Mouse (Mus musculus): ENCODE measurements around the gene Kif13a. TPM values are rescaled to one million over a fixed set of nuclear protein-coding genes. Genes with fewer than 3 reads are reported as not detected.

Kif13a gene
- polyA plus RNA-seq, 1 experiment from 2014 or later = 11.7 TPM

DNA sequence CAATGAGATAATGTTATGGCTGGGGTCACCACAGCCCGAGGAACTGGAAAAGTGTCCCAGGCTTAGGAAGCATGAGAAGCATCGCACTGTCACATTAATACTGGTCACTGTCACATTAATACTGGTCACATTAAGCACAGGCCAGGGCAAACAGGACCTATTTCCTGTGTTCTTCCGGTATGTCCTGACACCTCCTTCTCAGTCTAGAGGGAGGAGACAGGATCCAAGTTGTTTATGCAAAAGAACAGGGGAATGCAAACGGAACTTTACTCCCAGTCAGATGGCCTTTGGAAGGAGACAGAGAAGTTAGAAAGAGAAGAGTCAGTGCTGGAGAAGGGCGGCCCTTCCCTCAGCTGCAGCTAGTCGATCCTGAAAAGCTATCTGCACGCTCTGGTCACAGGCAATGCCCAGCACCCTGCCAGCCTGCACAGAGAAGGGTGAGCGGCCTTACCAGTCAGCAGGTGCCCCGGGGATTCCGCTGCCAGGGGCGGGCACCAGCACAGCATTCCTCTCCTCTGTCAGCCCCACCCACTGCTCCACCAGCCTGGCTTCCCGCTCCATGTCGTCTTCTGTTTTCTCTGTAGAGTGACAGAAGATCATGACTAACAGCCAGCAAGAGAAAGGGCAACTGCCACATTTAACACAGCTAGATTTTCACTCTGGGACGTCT, 152.9 kb downstream of the Kif13a start:
- Histone ChIP-seq H3K27ac (ENCODE audit: low read length) (peak overlapping the region; percentile 38; the same call in 1 of the 2 replicates), H3K4me2 (ENCODE audit: low read depth, low read length) (no peak overlapping the region), H3K9ac (ENCODE audit: low read length) (no peak overlapping the region), H3K9me3 (ENCODE audit: control insufficient read depth, low read length) (no peaks in the 10 kb centered on the region; the same call in 1 of the 2 replicates), H3K4me3 (ENCODE audit: low read length) (no peak overlapping the region), H3K36me3 (ENCODE audit: control insufficient read depth, insufficient read depth, low read length) (peaks cover 12% of the 10 kb centered on the region), H3K27me3 (ENCODE audit: control insufficient read depth, insufficient read depth, low read depth, low read length) (no peaks in the 10 kb centered on the region), H3K4me1 (replicated peaks; ENCODE audit: control insufficient read depth, insufficient read depth, low read length) (no peaks in the 10 kb centered on the region)
- 50% methylated on average over 14 of the region's 14 CpGs for WGBS
- ATAC-seq (ENCODE audit: low read depth) = 0 out of 2 replicates have a peak, but pooled peaks have one; percentile 45

DNA sequence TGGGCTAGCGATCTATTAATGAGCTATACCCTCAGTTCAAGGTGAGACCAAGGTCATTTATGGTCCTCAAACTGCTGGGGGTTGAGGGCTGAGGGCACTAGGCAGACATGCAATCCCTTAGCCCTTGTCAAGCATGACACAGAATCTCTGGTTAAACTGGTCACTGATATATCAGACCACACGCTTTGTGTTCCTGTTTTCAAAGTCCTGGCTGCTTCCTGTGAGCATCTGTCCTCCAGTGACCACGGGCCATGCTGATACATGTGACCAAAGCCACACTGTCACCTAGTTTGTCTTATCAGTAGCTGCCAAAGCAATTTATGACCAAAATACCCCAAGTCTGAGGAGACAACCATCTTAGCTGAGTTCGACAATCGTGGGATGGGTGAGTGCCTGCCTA, 154.7 kb downstream of the Kif13a start:
- ATAC-seq (ENCODE audit: low read depth) = no peak
- H3K27ac ChIP-seq (ENCODE audit: low read length) = no peak overlapping the region
- no peak overlapping the region for H3K9ac ChIP-seq (ENCODE audit: low read length)
- peaks cover 23% of the 10 kb centered on the region for H3K36me3 ChIP-seq (ENCODE audit: control insufficient read depth, insufficient read depth, low read length)
- H3K27me3 ChIP-seq (ENCODE audit: control insufficient read depth, insufficient read depth, low read depth, low read length) = no peaks in the 10 kb centered on the region
- no peak overlapping the region for H3K4me2 ChIP-seq (ENCODE audit: low read depth, low read length)
- no peak overlapping the region for H3K4me3 ChIP-seq (ENCODE audit: low read length)
- no peaks in the 10 kb centered on the region for H3K4me1 ChIP-seq (replicated peaks; ENCODE audit: control insufficient read depth, insufficient read depth, low read length)
- 78% methylated on average over 5 of the region's 5 CpGs for WGBS
- H3K9me3 ChIP-seq (ENCODE audit: control insufficient read depth, low read length) = no peaks in the 10 kb centered on the region; the same call in 1 of the 2 replicates

DNA sequence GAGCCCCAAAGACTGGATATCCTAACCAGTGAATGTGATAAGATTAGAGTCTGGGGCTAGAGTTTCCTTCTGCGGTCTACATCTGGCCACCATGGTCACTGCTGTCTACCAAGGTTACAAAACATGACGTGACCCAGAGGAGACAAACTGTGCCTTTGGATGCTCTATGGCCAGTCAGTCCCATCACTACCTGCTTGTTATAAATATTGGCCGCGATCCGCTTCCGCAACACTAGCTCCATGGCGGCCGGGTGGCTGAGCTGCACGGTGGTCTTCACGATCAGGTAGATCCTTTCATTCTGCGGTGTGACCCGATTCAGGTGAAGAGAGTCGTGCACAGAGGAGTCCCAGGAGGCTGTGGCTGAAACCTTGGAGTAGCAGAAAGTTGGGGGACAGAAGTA, 157.1 kb downstream of the Kif13a start:
- no peak overlapping the region for H3K4me3 ChIP-seq (ENCODE audit: low read length)
- H3K4me1 ChIP-seq (replicated peaks; ENCODE audit: control insufficient read depth, insufficient read depth, low read length) = no peaks in the 10 kb centered on the region
- H3K9me3 ChIP-seq (ENCODE audit: control insufficient read depth, low read length) = no peaks in the 10 kb centered on the region; the same call in 1 of the 2 replicates
- no peak overlapping the region for H3K27ac ChIP-seq (ENCODE audit: low read length)
- ATAC-seq (ENCODE audit: low read depth) = no peak
- H3K36me3 ChIP-seq (ENCODE audit: control insufficient read depth, insufficient read depth, low read length) = peaks cover 33% of the 10 kb centered on the region
- no peak overlapping the region for H3K9ac ChIP-seq (ENCODE audit: low read length)
- no peak overlapping the region for H3K4me2 ChIP-seq (ENCODE audit: low read depth, low read length)
- WGBS = 97% methylated on average over 13 of the region's 13 CpGs
- H3K27me3 ChIP-seq (ENCODE audit: control insufficient read depth, insufficient read depth, low read depth, low read length) = no peaks in the 10 kb centered on the region

DNA sequence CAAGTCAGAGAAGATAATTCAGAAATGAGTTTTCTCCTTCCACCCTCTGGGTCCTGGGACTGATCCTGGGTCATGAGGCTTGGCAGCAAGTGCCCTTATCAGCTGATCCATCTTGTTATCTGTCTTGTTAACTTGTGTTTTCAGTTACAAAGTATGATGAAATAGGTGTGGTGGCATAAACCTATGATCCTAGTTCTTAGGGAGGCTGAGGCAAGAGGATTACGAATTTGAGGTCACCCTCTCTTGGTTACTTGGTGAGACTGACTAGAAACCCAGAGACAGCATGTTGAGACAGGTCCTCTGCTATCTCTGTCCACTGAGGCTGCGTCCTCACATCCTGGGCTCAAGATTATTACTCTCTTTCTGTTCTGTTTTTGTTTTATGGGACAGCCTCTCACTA, 164.3 kb downstream of the Kif13a start:
- WGBS = 71% methylated on average over 2 of the region's 2 CpGs
- Histone ChIP-seq H3K36me3 (ENCODE audit: control insufficient read depth, insufficient read depth, low read length) (peaks cover 46% of the 10 kb centered on the region), H3K4me1 (replicated peaks; ENCODE audit: control insufficient read depth, insufficient read depth, low read length) (no peaks in the 10 kb centered on the region), H3K27me3 (ENCODE audit: control insufficient read depth, insufficient read depth, low read depth, low read length) (no peaks in the 10 kb centered on the region), H3K4me3 (ENCODE audit: low read length) (no peak overlapping the region), H3K27ac (ENCODE audit: low read length) (no peak overlapping the region), H3K4me2 (ENCODE audit: low read depth, low read length) (no peak overlapping the region), H3K9ac (ENCODE audit: low read length) (no peak overlapping the region), H3K9me3 (ENCODE audit: control insufficient read depth, low read length) (no peaks in the 10 kb centered on the region)
- no peak for ATAC-seq (ENCODE audit: low read depth)

DNA sequence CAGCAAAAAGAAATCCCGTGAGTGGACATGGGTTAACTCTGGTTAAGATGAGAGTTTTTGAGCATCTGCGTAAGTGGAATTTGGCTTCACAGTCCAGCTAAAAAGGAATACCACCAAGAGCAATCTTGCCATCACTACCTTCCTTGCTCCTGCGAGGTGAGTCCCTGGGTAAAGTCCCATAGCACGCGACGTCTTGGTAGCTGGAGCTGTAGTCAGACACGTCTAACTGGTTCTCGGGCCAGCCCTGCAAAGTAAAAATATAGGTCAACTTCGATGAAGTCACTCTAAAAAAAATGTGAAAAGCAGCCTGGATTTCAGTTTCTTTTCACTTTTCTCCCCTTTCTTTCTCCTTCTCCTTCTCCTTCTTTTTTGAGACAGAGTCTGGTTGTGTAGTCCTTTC, 166.5 kb downstream of the Kif13a start:
- H3K27ac ChIP-seq (ENCODE audit: low read length) = no peak overlapping the region
- no peaks in the 10 kb centered on the region for H3K27me3 ChIP-seq (ENCODE audit: control insufficient read depth, insufficient read depth, low read depth, low read length)
- H3K4me1 ChIP-seq (replicated peaks; ENCODE audit: control insufficient read depth, insufficient read depth, low read length) = no peaks in the 10 kb centered on the region
- H3K4me3 ChIP-seq (ENCODE audit: low read length) = no peak overlapping the region
- ATAC-seq (ENCODE audit: low read depth) = no peak
- no peaks in the 10 kb centered on the region for H3K9me3 ChIP-seq (ENCODE audit: control insufficient read depth, low read length)
- no peak overlapping the region for H3K4me2 ChIP-seq (ENCODE audit: low read depth, low read length)
- H3K36me3 ChIP-seq (ENCODE audit: control insufficient read depth, insufficient read depth, low read length) = peaks cover 42% of the 10 kb centered on the region
- no peak overlapping the region for H3K9ac ChIP-seq (ENCODE audit: low read length)
- WGBS = 74% methylated on average over 9 of the region's 9 CpGs

DNA sequence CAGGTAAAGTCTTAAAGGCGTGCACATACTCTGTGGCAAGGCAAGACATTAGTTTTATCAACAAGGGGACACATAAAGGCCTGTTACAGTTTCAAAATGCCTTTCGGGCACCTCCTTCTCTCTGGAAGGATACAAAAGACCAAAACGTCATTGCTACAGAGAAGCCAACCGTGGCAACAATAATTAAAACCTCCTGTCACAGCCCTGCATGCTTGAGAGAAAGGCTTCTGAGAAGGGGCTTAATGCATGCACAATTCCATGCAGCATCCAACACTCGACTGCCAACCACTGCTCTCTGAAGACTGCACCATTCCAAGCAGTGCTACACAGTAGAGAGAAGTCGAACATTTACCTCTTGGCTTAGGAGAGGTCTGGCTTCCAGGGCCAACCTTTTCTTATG, 168.7 kb downstream of the Kif13a start:
- Histone ChIP-seq H3K36me3 (ENCODE audit: control insufficient read depth, insufficient read depth, low read length) (peaks cover 37% of the 10 kb centered on the region), H3K27me3 (ENCODE audit: control insufficient read depth, insufficient read depth, low read depth, low read length) (no peaks in the 10 kb centered on the region), H3K4me3 (ENCODE audit: low read length) (no peak overlapping the region), H3K9ac (ENCODE audit: low read length) (no peak overlapping the region), H3K27ac (ENCODE audit: low read length) (no peak overlapping the region), H3K4me2 (ENCODE audit: low read depth, low read length) (no peak overlapping the region), H3K9me3 (ENCODE audit: control insufficient read depth, low read length) (no peaks in the 10 kb centered on the region), H3K4me1 (replicated peaks; ENCODE audit: control insufficient read depth, insufficient read depth, low read length) (no peaks in the 10 kb centered on the region)
- ATAC-seq (ENCODE audit: low read depth) = no peak
- 81% methylated on average over 6 of the region's 6 CpGs for WGBS

DNA sequence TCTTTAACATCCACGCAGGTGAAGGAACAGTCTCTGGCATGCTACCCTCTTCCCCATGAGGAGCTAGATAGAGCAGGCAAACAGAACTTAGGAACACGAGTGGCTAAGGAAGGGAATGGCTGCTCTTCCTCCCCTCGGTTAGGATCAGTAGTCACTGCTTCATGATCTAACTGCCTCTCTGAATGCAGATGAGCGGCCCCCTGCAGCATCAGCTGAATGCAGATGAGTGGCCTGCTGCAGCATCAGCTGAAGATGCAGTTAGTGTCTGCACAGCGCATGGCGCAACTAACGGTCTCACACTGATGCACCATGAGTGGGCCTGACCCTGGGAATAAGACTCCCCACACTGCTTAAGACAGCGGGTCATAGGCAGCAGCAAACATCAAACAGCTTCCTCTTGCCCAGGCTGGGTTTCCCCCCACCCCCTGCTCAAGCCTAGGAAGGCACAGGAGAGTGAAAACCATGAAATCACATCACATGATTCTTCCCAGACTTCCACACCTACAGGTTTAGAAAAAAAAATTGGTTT, 170.3 kb downstream of the Kif13a start:
- 81% methylated on average over 8 of the region's 8 CpGs for WGBS
- H3K36me3 ChIP-seq (ENCODE audit: control insufficient read depth, insufficient read depth, low read length) = peaks cover 31% of the 10 kb centered on the region
- ATAC-seq (ENCODE audit: low read depth) = no peak

DNA sequence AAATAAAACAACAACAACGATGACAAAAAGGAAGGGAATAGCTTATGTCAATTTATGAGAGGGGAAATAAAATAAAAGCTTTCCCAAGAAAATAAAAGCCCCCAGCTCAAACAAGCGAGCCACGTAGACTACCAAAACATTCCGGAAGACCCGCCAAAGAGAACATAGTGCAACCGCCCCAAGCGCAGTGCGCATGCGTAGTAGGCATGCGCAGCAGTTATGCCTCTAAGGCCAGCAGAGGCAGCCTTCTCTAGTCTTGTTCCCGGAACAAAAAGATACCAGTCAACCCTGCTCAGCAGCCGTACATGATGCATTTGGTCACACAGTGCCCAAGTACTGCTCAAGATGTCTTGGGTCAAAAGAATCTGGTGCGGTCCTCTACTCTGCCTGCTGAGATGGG, 171.0 kb downstream of the Kif13a start:
- Histone ChIP-seq H3K4me2 (ENCODE audit: low read depth, low read length) (no peak overlapping the region), H3K27ac (ENCODE audit: low read length) (no peak overlapping the region), H3K27me3 (ENCODE audit: control insufficient read depth, insufficient read depth, low read depth, low read length) (no peaks in the 10 kb centered on the region), H3K9me3 (ENCODE audit: control insufficient read depth, low read length) (no peaks in the 10 kb centered on the region), H3K4me3 (ENCODE audit: low read length) (no peak overlapping the region), H3K36me3 (ENCODE audit: control insufficient read depth, insufficient read depth, low read length) (peaks cover 30% of the 10 kb centered on the region), H3K4me1 (replicated peaks; ENCODE audit: control insufficient read depth, insufficient read depth, low read length) (no peaks in the 10 kb centered on the region), H3K9ac (ENCODE audit: low read length) (no peak overlapping the region)
- ATAC-seq (ENCODE audit: low read depth) = no peak
- WGBS = 96% methylated on average over 13 of the region's 13 CpGs

More for the DNA sequence above, 170.3 kb downstream of the Kif13a start:
- H3K4me2 ChIP-seq (ENCODE audit: low read depth, low read length) = no peak overlapping the region
- H3K9ac ChIP-seq (ENCODE audit: low read length) = no peak overlapping the region
- no peak overlapping the region for H3K4me3 ChIP-seq (ENCODE audit: low read length)
- no peaks in the 10 kb centered on the region for H3K4me1 ChIP-seq (replicated peaks; ENCODE audit: control insufficient read depth, insufficient read depth, low read length)
- H3K9me3 ChIP-seq (ENCODE audit: control insufficient read depth, low read length) = no peaks in the 10 kb centered on the region
- no peaks in the 10 kb centered on the region for H3K27me3 ChIP-seq (ENCODE audit: control insufficient read depth, insufficient read depth, low read depth, low read length)
- H3K27ac ChIP-seq (ENCODE audit: low read length) = no peak overlapping the region

DNA sequence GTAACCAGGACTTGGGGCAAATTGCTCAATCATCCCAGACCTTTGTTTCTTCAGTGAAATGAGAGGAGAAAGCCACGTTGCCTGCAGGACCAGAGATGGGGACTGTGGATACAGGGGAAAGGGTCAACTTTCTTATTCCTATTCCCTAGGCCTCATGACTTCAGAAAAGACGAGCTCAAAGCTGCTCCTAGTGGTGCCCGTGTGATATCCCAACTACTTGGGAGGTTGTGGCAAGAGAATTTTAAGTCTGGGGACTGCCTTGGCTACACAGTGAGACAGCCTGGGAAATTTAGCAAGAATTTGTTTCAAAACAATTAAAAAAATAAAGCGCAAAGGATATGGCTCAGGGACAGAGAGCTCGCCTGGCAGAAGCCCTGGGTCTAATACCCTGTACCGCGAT, 171.7 kb downstream of the Kif13a start:
- no peak overlapping the region for H3K27ac ChIP-seq (ENCODE audit: low read length)
- no peaks in the 10 kb centered on the region for H3K27me3 ChIP-seq (ENCODE audit: control insufficient read depth, insufficient read depth, low read depth, low read length)
- H3K4me1 ChIP-seq (replicated peaks; ENCODE audit: control insufficient read depth, insufficient read depth, low read length) = peaks cover 4% of the 10 kb centered on the region
- 83% methylated on average over 7 of the region's 7 CpGs for WGBS
- H3K9ac ChIP-seq (ENCODE audit: low read length) = no peak overlapping the region
- H3K36me3 ChIP-seq (ENCODE audit: control insufficient read depth, insufficient read depth, low read length) = peaks cover 28% of the 10 kb centered on the region
- no peak for ATAC-seq (ENCODE audit: low read depth)
- H3K4me2 ChIP-seq (ENCODE audit: low read depth, low read length) = no peak overlapping the region
- no peak overlapping the region for H3K4me3 ChIP-seq (ENCODE audit: low read length)
- H3K9me3 ChIP-seq (ENCODE audit: control insufficient read depth, low read length) = no peaks in the 10 kb centered on the region
